Mouse (Mus musculus) mouse trophoblast stem cell (cell line): Measurements from ENCODE around the gene Nek1.

Source experiments
- in situ Hi-C, 2 experiments: fragments of 300-500 bp; cut with MseI, MboI; formaldehyde crosslinking; loops; 2 replicates in 1 of 2; 3 replicates in 1 of 2; pipeline ENCODE4 v1.15.1; 2025

Nek1 gene

GRCm38 (mm10) chr8:61156406-61156805 is 163.4 kb downstream of the Nek1 start:
- in situ Hi-C loops: no loop called here

- in situ Hi-C loops: no loop called here
Measured at GRCm38 (mm10) chr8:61158540-61158939, 165.5 kb downstream of the Nek1 start.

- in situ Hi-C loops: no loop called here
Measured at GRCm38 (mm10) chr8:61161461-61162185, 168.6 kb downstream of the Nek1 start.

GRCm38 (mm10) chr8:61162186-61162566 is 169.2 kb downstream of the Nek1 start:
- in situ Hi-C loops: no loop called here

- in situ Hi-C loops: no loop called here
Measured at GRCm38 (mm10) chr8:61171546-61171945, 178.6 kb downstream of the Nek1 start.

GRCm38 (mm10) chr8:61173921-61174492 is 181.0 kb downstream of the Nek1 start:
- in situ Hi-C loops: no loop called here

- in situ Hi-C loops: no loop called here
Measured at GRCm38 (mm10) chr8:61175876-61176275, 182.9 kb downstream of the Nek1 start.

- in situ Hi-C loops: no loop called here
Measured at GRCm38 (mm10) chr8:61177680-61178593, 184.9 kb downstream of the Nek1 start.

GRCm38 (mm10) chr8:61178594-61179140 is 185.7 kb downstream of the Nek1 start:
- in situ Hi-C loops: no loop called here
